Mouse (Mus musculus) right cerebral cortex, postnatal 10 days (tissue): Measurements from ENCODE around the gene Hsd17b1.

ENCODE experiments used
- DNase-seq, 2 experiments: peaks; one replicate each; pipeline ENCODE4 v3.0.0; 2021; ENCODE audit warnings: low spot score in 2 of 2

Hsd17b1 gene

DNA sequence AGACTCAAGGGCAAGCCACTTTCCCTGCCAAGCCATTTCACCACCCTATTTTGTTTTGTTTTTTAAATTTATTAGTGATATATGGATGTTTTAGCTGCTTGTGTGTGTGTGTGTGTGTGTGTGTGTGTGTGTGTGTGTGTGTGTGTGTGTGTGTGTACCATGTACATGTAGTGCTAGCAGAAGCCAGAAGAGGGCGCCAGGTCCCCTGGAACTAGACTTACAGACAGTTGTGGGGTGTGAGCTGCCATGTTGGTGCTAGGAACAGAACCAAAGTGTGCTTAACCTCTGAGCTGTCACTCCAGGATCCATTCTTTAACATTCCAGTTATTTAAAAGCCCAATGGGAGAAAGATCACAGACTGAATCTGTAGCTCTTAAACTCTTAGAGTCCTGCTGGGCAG, 48.9 kb downstream of the Hsd17b1 start:
- no peak for DNase-seq

DNA sequence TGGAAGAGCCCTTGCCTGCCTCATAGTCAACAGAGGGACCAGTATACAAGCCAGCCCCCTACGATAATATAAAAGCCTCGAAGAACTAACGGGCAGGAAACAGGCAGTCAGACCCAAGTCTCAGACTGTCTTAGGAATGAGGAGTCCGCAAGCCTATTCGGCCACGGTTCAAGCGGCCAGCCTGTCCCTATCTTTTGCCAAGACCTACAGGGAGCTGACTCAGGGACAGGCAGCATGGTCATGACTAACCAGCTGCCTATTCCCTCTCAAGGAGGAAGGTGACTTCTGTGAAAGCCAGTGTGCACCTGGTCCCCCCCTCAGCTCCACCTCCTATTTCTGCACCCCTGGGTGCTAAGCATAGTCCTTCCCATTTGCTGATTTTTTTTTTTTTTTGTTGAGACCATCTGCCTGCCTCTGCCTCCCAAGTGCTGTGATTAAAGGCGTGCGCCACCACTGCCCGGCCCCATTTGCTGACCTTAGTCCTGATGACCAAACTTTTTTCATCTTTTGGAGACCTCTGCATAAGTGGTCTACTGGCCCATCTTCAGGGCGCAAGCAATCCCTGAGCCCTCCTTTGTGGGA, 50.9 kb downstream of the Hsd17b1 start:
- DNase-seq, result no peak
